Mouse (Mus musculus): ENCODE results near the gene Cgn.
"Not testable (repeated sequence)": the region's sequence is repeated elsewhere in the genome, so short reads cannot be mapped to it uniquely, and the experiment has no call there.

The Cgn gene

GRCm38 (mm10) chr3:94792258-94792657 lies 6.0 kb upstream of the Cgn start:
- DNase-seq (ENCODE audit: low read depth, low spot score), result no peak

- no peak for DNase-seq (ENCODE audit: low read depth, low spot score)
Observed at GRCm38 (mm10) chr3:94789516-94789915, 3.2 kb upstream of the Cgn start.

- DNase-seq (ENCODE audit: low read depth, low spot score), result no peak
Observed at GRCm38 (mm10) chr3:94789071-94789470, 2.8 kb upstream of the Cgn start.

GRCm38 (mm10) chr3:94787122-94787780 lies 959 bp upstream of the Cgn start:
- no peak for DNase-seq (ENCODE audit: low read depth, low spot score)

GRCm38 (mm10) chr3:94785958-94786357 lies 334 bp downstream of the Cgn start:
- peak; percentile 28 for DNase-seq (ENCODE audit: low read depth, low spot score)

GRCm38 (mm10) chr3:94784171-94784701 lies 2.1 kb downstream of the Cgn start:
- no peak for DNase-seq (ENCODE audit: low read depth, low spot score)

GRCm38 (mm10) chr3:94783462-94783931 lies 2.8 kb downstream of the Cgn start:
- peak; percentile 21 for DNase-seq (ENCODE audit: low read depth, low spot score)

GRCm38 (mm10) chr3:94782936-94783335 lies 3.4 kb downstream of the Cgn start:
- no peak for DNase-seq (ENCODE audit: low read depth, low spot score)

- DNase-seq (ENCODE audit: low read depth, low spot score), result no peak
Observed at GRCm38 (mm10) chr3:94781356-94781755, 4.9 kb downstream of the Cgn start.

- peak; percentile 62 for DNase-seq (ENCODE audit: low read depth, low spot score)
Observed at GRCm38 (mm10) chr3:94775886-94776285, 10.4 kb downstream of the Cgn start.

GRCm38 (mm10) chr3:94774039-94774438 lies 12.3 kb downstream of the Cgn start:
- DNase-seq (ENCODE audit: low read depth, low spot score), result no peak

- not testable (repeated sequence) for DNase-seq (ENCODE audit: low read depth, low spot score)
Observed at GRCm38 (mm10) chr3:94765456-94765855, 20.8 kb downstream of the Cgn start.

GRCm38 (mm10) chr3:94764545-94765292 lies 21.6 kb downstream of the Cgn start:
- DNase-seq (ENCODE audit: low read depth, low spot score), result not testable (repeated sequence)

- DNase-seq (ENCODE audit: low read depth, low spot score), result peak; percentile 75
Observed at GRCm38 (mm10) chr3:94758427-94758826, 27.9 kb downstream of the Cgn start.

- not testable (repeated sequence) for DNase-seq (ENCODE audit: low read depth, low spot score)
Observed at GRCm38 (mm10) chr3:94758056-94758409, 28.3 kb downstream of the Cgn start.

- DNase-seq (ENCODE audit: low read depth, low spot score), result not testable (repeated sequence)
Observed at GRCm38 (mm10) chr3:94757251-94758055, 28.8 kb downstream of the Cgn start.

- DNase-seq (ENCODE audit: low read depth, low spot score), result peak; percentile 28
Observed at GRCm38 (mm10) chr3:94745691-94746090, 40.6 kb downstream of the Cgn start.

GRCm38 (mm10) chr3:94723637-94724036 lies 62.7 kb downstream of the Cgn start:
- DNase-seq (ENCODE audit: low read depth, low spot score), result not testable (repeated sequence)

GRCm38 (mm10) chr3:94718253-94718652 lies 68.0 kb downstream of the Cgn start:
- not testable (repeated sequence) for DNase-seq (ENCODE audit: low read depth, low spot score)

GRCm38 (mm10) chr3:94713424-94713823 lies 72.9 kb downstream of the Cgn start:
- not testable (repeated sequence) for DNase-seq (ENCODE audit: low read depth, low spot score)

- not testable (repeated sequence) for DNase-seq (ENCODE audit: low read depth, low spot score)
Observed at GRCm38 (mm10) chr3:94710591-94710990, 75.7 kb downstream of the Cgn start.
